Mouse (Mus musculus) forebrain, embryonic 11.5 days (tissue): ENCODE measurements at regions not wholly inside any gene's neighbourhood (a gene's known extent, or its start where the extent isn't known, plus 50 kb on each side); places are given as distances from the start of the nearest gene placed in this dataset.

Source experiments
- ATAC-seq: fragments of 200-750 bp; cut with Nextera tagmentation; replicated peaks from 2 replicates; pipeline ENCODE4 v1.8.0; 2017; ENCODE audit warnings: moderate TSS enrichment; ENCODE audit not compliant: low FRiP score
- DNase-seq: peaks from one replicate; pipeline ENCODE4 v3.0.0-alpha.2; 2017; ENCODE audit warnings: low spot score
- H3K27ac ChIP-seq: fragments of 300-500 bp; sonication (generic); 2 replicates; pipeline ENCODE4 v1.5.1; 2014; ENCODE audit warnings: low read depth, low read length
- H3K27me3 ChIP-seq: fragments of 300-500 bp; sonication (generic); 2 replicates; pipeline ENCODE4 v1.6.1; 2014; ENCODE audit warnings: mild to moderate bottlenecking, low read length, mixed read lengths; ENCODE audit not compliant: control insufficient read depth, insufficient read depth
- H3K36me3 ChIP-seq: fragments of 300-500 bp; sonication (generic); 2 replicates; pipeline ENCODE4 v1.6.1; 2014; ENCODE audit warnings: mild to moderate bottlenecking, low read length, moderate library complexity, mixed read lengths; ENCODE audit not compliant: control insufficient read depth, insufficient read depth
- H3K4me1 ChIP-seq: fragments of 300-500 bp; sonication (generic); replicated peaks from 2 replicates; pipeline ENCODE4 v1.6.1; 2014; ENCODE audit warnings: low read length, mixed read lengths; ENCODE audit not compliant: control insufficient read depth, insufficient read depth
- H3K4me2 ChIP-seq: fragments of 300-500 bp; sonication (generic); 2 replicates; pipeline ENCODE4 v1.6.1; 2014; ENCODE audit warnings: low read depth, mild to moderate bottlenecking, low read length, moderate library complexity, mixed read lengths; ENCODE audit not compliant: severe bottlenecking
- H3K4me3 ChIP-seq: fragments of 300-500 bp; sonication (generic); 2 replicates; pipeline ENCODE4 v1.5.1; 2014; ENCODE audit warnings: low read depth, low read length
- H3K9ac ChIP-seq: fragments of 300-500 bp; sonication (generic); 2 replicates; pipeline ENCODE4 v1.6.1; 2014; ENCODE audit warnings: low read length
- H3K9me3 ChIP-seq: fragments of 300-500 bp; sonication (generic); 2 replicates; pipeline ENCODE4 v1.6.1; 2016; ENCODE audit warnings: low read length, mixed read lengths; ENCODE audit not compliant: control insufficient read depth
- WGBS: fragments of 180-500 bp; shearing (Covaris S2); extraction: QIAGEN DNeasy Blood & Tissue Kit; methylation state at CpG from one replicate; pipeline ENCODE4 v1.1.7; 2014; 5-methylcytosine and 5-hydroxymethylcytosine counted together

DNA sequence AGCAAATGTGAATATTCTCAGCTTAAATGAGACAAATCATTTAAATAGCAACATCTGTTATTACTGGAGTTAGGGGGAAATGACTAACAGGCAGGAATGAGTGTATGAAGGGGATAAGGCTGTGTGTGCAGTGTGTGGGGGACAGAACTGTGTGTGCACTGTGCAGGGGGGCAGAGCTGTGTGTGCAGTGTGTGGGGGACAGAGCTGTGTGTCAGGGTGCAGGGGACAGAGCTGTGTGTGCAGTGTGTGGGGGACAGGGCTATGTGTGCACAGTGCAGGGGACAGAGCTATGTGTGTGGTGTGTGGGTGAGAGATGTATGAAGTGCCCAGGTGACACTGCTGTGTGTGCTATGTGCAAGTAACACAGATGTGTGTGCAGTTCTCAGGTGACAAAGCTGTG lies 66.7 kb upstream of the Cops8 start:
- Histone ChIP-seq H3K9me3 (no peaks in the 10 kb centered on the region), H3K4me2 (no peak overlapping the region), H3K4me3 (no peak overlapping the region), H3K4me1 (no peaks in the 10 kb centered on the region), H3K27me3 (no peaks in the 10 kb centered on the region), H3K9ac (no peak overlapping the region), H3K36me3 (no peaks in the 10 kb centered on the region), H3K27ac (no peak overlapping the region)
- ATAC-seq (no peak), DNase-seq (no peak)

DNA sequence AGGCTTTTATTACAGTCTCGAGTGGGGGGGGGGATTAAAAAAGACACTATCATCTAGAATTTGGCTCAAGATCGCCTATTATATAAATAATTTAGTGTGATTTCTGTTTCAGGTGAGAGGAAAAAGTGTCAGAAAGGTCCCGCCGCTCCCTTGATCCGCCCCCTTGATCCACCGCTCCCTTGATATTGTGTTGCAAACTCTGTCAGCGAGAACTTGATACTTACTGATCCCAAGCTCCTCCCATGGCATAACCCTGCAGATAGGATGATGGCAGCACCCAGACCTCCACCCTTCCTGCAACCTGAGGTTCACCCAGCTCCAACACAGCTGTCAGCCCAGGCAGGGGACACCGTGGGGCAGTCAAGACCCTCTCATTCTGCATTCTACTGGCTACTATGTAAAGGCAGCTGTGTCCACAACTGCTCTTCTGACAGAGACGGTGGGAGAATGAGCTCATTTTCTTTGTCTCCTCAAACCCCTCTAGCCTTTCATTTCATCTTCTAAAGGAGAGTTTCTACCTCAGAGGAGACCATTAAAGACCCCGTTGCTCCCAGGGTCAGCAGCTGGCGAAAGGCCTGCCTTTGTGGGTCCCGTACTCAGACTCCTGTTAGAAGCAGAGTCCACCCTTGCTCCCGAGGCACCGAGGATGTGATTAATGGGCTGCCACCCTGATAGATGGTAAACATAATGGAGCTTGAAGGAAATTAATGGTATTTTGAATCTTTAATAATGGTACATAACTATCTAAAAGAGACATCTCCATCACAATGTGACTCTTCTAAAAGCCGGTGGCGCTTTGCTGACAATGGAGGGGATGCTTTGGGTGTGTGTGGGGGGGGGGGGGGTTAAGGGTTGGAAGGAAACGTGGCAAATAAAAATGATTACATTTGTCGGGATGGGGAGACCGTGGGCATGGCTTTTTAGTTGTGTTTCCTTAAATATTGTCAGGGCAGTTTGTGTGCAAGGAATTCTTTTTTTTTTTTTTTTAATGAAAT lies 58.7 kb upstream of the Cops8 start:
- WGBS, result 34% methylated on average over 19 of the region's 19 CpGs

DNA sequence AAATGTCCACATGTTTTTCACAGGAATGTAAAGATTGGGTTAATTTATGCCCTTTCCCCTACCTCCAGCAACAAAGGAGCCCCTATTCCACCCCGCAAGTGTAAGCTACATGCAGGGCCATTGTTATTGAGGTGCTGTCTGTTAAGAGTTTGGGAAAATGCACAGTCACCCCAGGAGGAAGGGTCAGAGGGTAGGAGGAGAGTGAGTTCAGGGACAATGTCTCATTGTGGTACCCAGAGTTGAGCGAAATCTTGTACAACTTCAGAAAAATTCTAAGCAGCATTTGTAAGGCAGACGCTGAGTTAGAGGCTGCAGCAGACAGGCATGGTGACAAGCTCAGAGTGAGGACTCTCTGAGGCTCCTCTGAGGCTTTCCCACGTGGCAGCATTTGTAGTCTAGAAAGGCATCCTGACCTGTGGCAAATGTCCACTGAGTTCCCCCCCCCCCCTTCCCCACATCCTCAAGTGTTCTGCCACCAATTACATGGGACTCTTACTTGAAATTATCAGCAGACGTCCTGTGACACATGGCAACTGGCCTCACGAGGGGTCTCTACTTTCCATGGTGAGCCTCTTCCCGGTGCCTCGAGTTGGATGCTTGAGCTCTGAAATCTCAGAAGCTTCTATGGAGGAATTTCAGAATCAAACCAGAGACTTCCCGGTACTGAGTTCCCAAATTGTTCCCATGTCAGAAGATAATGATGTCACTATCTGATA lies 57.8 kb upstream of the Cops8 start:
- DNase-seq (no peak), ATAC-seq (no peak)
- Histone ChIP-seq H3K4me3 (no peak overlapping the region), H3K27ac (no peak overlapping the region), H3K36me3 (no peaks in the 10 kb centered on the region), H3K4me1 (peaks cover 8% of the 10 kb centered on the region; the same call in 1 of the 2 replicates), H3K4me2 (no peak overlapping the region), H3K9ac (no peak overlapping the region), H3K27me3 (no peaks in the 10 kb centered on the region), H3K9me3 (no peaks in the 10 kb centered on the region)
- 34% methylated on average over 9 of the region's 9 CpGs for WGBS

More for the DNA sequence above, 58.7 kb upstream of the Cops8 start:
- ATAC-seq, result no peak
- Histone ChIP-seq H3K27ac (no peak overlapping the region), H3K4me2 (no peak overlapping the region), H3K27me3 (no peaks in the 10 kb centered on the region), H3K9ac (no peak overlapping the region), H3K4me3 (no peak overlapping the region), H3K9me3 (no peaks in the 10 kb centered on the region), H3K4me1 (peaks cover 8% of the 10 kb centered on the region; the same call in 1 of the 2 replicates), H3K36me3 (no peaks in the 10 kb centered on the region)
- DNase-seq, result no peak

GRCm38 (mm10) chr1:90552644-90553043 lies 50.1 kb upstream of the Cops8 start:
- 0 out of 2 replicates have a peak, but pooled peaks cover 2% of the 10 kb centered on the region for H3K4me1 ChIP-seq
- WGBS, result 89% methylated on average over 5 of the region's 6 CpGs
- no peak overlapping the region for H3K9ac ChIP-seq
- DNase-seq, result no peak
- no peaks in the 10 kb centered on the region for H3K9me3 ChIP-seq
- ATAC-seq, result no peak
- H3K36me3 ChIP-seq, result no peaks in the 10 kb centered on the region
- no peaks in the 10 kb centered on the region for H3K27me3 ChIP-seq
- no peak overlapping the region for H3K4me3 ChIP-seq
- no peak overlapping the region for H3K4me2 ChIP-seq
- H3K27ac ChIP-seq, result no peak overlapping the region
